Mouse (Mus musculus) neural tube, postnatal 0 days (tissue): Measurements from ENCODE around the gene Nfatc2ip. TPM values are rescaled to one million over a fixed set of nuclear protein-coding genes. Genes with fewer than 3 reads are reported as not detected.

ENCODE experiments used
- microRNA-seq: library from miRNA; unstranded; fragments of <30 nt; microRNA quantifications from one replicate; pipeline ENCODE4, GENCODE M21; 2016
- polyA plus RNA-seq: library from polyadenylated mRNA; unstranded; fragments of >200 nt; fragmentation: Nextera tagmentation; extraction: Ambion mirVana; gene quantifications from 2 replicates; pipeline ENCODE4 v1.2.1, GENCODE M21; 2015

Gene Nfatc2ip
- 1.9 and 3.2 TPM in 2 replicates for polyA plus RNA-seq

DNA sequence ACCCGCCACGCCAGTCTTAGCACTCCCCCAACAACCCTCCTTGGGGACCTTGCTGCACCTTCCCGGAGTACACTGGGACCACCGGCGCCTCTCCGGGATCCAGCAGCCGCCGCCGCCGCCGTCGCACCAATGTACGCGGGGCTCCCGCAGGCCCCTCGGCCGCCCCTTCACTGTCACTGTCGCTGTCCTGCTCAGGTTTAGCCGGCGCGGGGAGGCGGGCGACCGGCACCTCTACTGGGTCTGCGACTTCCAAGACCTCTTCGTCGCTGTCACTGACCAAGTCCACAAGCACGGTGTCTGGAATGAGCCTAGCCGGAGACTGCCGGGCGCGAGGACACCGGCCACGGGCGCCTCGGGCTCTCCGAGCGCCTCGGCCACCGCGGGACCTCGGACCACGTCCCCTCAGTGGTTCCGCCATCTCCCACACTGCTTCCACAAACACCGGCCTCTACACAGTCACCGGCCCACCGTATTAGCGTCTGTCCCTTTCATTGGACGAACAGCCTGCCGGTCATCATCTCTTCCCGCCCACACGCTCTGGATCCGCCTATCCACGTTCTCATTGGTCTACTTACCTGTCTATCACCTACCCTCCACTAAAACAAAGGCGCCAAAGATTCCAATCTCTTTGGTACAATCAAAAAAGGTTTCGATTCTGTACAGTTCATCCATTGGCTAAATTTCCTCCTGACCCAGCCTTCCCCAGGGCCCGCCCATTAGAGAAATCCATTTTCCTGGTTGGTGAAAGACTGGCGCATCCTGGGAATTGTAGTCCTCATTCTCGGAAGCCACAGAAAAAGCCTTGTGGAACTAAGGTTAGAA is at the start of gene Nfatc2ip:
Gene Nfatc2ip, minus strand, starts transcription at position 440 of the 822 bp plus-strand sequence.

GRCm38 (mm10) chr7:126428631-126429502 is 32.3 kb upstream of the Nfatc2ip start, which contains the start of gene Rabep2:
TSS of gene Rabep2 (plus strand) at chr7:126428759.

DNA sequence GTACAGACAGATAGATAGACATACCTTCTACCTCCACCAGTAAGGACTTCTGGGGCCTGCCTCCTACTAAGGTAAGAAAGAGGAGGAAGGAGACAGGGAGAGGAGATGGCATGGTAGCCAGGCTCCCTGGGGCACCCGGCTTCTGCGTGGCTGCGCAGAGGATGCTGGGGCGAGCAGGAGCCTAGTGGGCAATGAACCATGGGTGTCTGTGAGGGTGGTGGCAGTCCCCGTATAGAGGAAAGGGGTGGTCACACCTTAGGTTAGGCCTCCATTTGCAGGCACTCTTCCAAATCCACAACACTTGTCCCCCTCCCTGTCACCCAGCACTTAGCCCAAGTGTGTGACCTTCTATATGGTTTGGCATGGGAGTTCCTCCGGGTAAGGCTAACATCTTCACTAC is 18.2 kb upstream of the Nfatc2ip start, which contains the start of gene Cd19:
Gene Cd19, minus strand, starts transcription at position 165 of the 400 bp plus-strand sequence.

DNA sequence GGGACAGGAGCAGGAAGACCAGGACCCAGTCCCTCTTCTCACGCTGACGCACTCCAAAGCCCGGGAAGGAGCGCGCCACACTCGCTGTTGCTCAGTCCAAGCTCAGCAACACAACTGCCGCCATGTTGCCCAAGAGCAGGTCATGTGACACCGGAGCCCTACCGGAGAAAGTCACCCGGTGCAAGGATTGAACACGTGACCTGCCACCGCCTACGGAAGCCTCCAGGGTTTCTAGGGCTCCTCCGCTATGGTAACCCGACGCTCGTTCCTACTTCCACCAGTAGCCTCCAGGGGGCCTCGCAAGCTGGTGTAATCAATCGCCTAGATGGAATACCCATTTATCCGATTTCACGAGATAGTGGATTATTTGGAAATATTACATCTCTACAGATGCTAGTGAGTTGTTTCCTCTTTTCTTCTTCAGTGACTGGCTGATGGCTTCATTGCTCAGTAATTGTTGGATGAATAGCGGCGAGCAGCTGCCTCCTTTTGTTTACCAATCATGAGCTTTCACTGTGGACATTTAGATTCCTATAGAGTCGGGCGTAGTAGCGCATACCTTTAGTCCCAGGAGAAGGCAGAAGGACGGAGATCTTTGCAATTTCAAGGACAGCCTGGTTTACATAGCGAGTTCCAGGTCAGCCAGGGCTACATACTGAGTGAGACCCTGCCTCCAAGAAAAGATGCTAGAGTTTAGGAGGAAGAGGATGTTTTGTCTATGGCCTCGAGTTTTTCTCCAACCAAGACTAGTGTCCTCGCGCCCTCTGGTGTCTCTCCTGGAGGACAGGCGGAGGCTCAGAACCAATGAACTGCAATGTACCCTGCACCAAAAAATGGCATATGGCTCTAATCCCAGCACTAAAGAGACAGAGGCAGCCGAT is 19.0 kb downstream of the Nfatc2ip start, which contains the start of gene Spns1:
Gene Spns1, minus strand, starts transcription at position 173 of the 881 bp plus-strand sequence.

GRCm38 (mm10) chr7:126369393-126369792 is 27.1 kb downstream of the Nfatc2ip start, which contains the start of gene Lat:
TSS of gene Lat (minus strand) at chr7:126369570.

Small RNAs within 50 kb of the gene (microRNA-seq; reads per million reads assigned to microRNA genes)
- not detected for gene Mir7058

Other genes with a start within 250 kb of the Nfatc2ip start
- 46.4 and 48.0 TPM in 2 replicates for gene Xpo6, start 196.2 kb downstream of the Nfatc2ip start, polyA plus RNA-seq
- 112 and 127 TPM in 2 replicates for gene Sbk1, start 124.1 kb downstream of the Nfatc2ip start, polyA plus RNA-seq
- 0.55 and 0.78 TPM in 2 replicates for gene Lat, start 27.2 kb downstream of the Nfatc2ip start, polyA plus RNA-seq
- 80.1 and 80.9 TPM in 2 replicates for gene Spns1, start 19.3 kb downstream of the Nfatc2ip start, polyA plus RNA-seq
- 0.09 TPM in 1 of 2 replicates, not detected in the other for gene Cd19, start 18.2 kb upstream of the Nfatc2ip start, polyA plus RNA-seq
- gene Rabep2, start 32.0 kb upstream of the Nfatc2ip start, polyA plus RNA-seq: 21.2 and 21.6 TPM in 2 replicates
- gene Atp2a1, start 66.4 kb upstream of the Nfatc2ip start, polyA plus RNA-seq: 1.7 and 2.0 TPM in 2 replicates
- 48.6 and 52.7 TPM in 2 replicates for gene Sh2b1, start 78.7 kb upstream of the Nfatc2ip start, polyA plus RNA-seq
- gene Tufm, start 90.6 kb upstream of the Nfatc2ip start, polyA plus RNA-seq: 104 and 121 TPM in 2 replicates
- 56.8 and 62.0 TPM in 2 replicates for gene Atxn2l, start 106.7 kb upstream of the Nfatc2ip start, polyA plus RNA-seq
- gene Eif3c, start 169.7 kb upstream of the Nfatc2ip start, polyA plus RNA-seq: 185 and 204 TPM in 2 replicates
- gene Apobr, start 188.2 kb upstream of the Nfatc2ip start, polyA plus RNA-seq: 0.47 and 0.98 TPM in 2 replicates
- gene Cln3, start 189.1 kb upstream of the Nfatc2ip start, polyA plus RNA-seq: 27.0 and 28.3 TPM in 2 replicates
- gene Il27, start 198.2 kb upstream of the Nfatc2ip start, polyA plus RNA-seq: not detected in 2 replicates
- 22.9 and 33.6 TPM in 2 replicates for gene Nupr1, start 234.1 kb upstream of the Nfatc2ip start, polyA plus RNA-seq